Mouse (Mus musculus) embryonic fibroblast, embryonic 13.5 days (primary cell): ENCODE results near the gene Samd8.

ENCODE experiments used
- CTCF ChIP-seq: IDR thresholded peaks from 2 replicates; pipeline ENCODE4 v1.5.1; 2011; ENCODE audit warnings: mild to moderate bottlenecking, control low read depth, low read length, moderate library complexity, borderline replicate concordance; ENCODE audit not compliant: insufficient read depth
- POLR2A ChIP-seq: IDR thresholded peaks from 2 replicates; pipeline ENCODE4 v1.6.1; 2011; ENCODE audit warnings: low read depth, mild to moderate bottlenecking, control low read depth, low read length, moderate library complexity

DNA sequence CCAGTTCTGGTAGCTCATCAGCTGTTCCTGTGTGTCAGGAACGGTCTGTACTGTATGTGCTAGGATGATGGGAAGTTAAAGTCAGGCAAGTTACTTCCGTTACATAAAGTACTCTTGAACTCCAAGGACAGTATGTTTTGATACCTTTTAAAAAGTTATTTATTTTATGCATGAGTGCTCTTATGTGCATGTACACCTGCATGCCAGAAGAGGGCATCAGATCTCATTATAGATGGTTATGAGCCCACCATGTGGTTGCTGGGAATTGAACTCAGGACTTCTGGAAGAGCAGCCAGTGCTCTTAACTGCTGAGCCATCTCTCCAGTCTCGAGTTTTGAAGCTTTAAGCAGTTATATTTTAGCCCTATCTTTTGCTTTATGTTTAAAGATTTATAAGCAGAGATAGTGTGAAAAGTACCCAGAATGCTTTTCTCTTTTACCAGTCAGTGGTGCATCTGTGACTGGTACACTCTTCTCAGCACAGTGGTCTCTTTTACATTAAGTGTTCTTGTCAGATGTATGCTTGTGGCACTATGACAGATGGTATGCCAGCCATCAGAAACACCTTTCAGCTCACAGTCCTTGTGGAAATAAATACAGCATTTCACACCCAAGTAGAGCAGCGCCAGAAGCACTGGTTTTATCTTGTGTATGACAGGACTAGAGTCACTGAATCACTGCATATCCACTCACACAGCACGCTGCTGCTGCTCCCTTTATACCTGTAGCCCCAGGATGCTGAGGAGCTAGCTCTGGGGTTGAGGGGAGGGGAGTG is 91.7 kb downstream of the Samd8 start:
- TF ChIP-seq POLR2A (no peak), CTCF (no peak)
